Mouse (Mus musculus): Measurements from ENCODE around the gene Suox.
"Not testable (repeated sequence)": the region's sequence is repeated elsewhere in the genome, so short reads cannot be mapped to it uniquely, and the experiment has no call there.

The Suox gene

DNA sequence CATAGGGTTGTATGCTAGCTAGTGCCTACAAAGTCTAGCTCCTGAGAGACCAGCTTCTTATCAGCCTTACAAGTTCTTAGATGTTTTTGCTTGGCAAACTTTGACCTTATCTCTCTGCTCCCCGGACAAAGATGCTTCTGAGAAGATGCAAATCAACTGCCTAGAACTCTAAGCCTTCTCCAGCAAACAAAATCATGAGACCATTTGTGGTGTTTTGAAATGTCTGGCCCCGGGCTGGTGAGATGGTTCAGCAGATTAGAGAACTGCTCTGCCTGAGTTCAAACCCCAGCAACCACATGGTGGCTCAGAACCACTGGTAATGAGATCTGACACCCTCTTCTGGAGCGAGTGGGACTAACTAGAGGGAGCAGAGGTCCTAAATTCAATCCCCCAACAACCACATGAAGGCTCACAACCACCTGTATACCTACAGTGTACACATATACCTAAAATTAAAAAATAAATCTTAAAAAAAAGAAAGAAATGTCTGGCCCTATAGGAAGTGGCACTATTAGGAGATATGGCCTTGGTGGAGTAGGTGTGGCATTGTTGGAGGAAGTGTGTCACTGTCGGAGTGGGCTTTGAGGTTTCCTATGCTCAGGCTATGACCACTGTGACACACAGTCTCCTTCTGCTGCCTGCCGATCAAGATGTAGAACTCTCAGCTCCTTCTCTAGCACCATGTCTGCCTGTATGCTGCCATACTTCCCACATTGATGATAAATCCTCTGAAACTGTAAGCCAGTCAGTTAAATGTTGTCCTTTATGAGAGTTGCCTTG lies 10.2 kb downstream of the Suox start:
- no peak for DNase-seq

DNA sequence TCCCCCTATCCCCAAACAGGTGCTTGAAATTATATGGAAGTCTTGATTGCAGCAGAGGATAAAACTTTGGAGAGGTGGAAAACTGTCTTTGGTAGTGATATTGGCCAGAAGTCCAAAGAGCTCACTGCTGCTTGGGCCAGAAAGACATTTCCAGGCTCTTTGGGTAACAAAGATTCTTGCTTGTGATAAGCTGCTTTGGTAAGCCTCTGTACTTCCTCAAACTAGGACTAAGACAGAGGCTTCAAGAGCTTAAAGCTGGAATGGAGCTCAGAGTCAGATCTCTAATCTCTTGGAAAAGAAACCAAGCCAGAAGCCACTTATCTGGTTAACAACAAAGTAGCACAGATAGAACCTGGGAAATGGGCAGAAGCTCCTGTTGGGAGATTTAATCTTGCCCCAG lies 11.4 kb downstream of the Suox start:
- DNase-seq, result no peak

DNA sequence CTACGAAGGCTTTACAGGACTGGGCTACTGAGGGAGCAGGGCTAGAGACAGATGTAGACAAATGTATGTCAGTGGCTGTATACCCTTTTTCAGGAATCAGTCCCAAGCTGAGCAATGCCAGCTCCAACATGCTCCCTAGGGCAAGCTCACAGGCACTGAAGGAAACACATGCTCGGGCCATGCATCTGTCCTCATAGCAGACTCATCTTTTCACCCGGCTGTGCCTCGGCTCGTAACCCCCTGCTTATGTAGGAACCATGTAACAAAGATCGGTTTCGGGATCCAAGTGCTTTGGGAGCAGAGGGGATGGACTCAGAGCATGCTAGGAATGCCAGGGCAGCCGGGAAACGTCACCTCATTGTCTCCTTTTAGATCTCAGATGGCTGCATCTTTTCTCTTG lies 14.4 kb downstream of the Suox start:
- DNase-seq, result no peak

DNA sequence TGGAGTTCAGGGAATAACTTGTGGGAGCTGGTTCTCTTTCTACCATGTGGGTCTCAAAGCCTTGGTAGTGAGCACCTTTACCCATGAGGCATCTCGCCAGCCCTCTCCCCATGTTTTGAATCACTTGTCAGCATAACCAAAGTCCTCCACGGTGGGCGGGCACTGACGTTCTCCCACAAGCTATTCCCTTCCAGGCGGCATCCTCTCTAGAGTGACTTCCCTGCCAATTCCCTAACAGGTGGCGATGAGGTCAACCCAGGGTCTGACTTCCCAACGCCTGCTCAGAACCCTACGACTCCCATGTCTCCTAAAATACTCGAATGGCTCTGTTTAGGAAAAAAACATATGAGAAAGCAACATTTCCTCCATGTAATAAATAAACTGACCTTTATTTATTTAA lies 16.0 kb downstream of the Suox start:
- peak; percentile 56 to 76 for DNase-seq

DNA sequence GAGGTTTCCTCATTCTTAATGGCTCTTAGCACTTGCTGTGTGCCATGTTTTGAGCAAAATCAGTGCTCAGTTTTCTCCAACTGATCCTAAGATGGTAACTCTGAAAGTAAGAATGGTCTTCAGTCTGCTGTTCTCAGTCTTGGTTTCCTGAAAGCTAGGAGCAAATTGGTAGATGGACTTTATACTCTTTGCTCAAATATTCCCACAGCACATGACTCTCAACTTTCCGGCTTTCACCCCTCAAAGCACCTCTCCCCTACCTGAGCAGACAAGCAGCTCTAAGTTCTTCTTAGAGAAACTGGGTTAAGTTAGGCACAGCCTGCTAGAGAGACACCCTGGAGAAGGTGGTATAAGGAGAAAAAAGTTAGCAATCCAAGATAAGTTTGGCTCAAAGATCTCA lies 17.1 kb downstream of the Suox start:
- DNase-seq, result peak; percentile 31 to 49

DNA sequence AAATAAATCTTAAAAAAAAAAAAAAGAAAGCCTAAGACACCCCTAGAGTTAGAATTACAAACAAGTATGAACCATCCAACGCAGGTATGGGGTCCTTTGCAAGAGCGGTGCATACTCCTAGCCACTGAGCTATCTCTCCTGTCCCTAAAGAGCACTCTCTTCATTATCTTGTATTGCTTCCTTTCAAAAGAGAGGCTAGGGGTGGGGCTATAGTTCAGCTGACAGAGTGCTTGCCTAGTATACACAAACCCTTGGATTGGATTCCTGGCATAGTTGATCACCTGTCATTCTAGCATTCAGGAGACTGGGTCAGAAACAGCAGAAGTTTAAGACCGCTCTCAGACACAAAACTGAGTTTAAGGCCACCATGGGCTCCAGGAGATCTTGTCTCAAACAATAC lies 18.6 kb downstream of the Suox start:
- DNase-seq, result peak in 1 of 2 experiments; percentile 21

- DNase-seq, result peak; percentile 58 to 81
These were observed 20.0 kb downstream of the Suox start for GRCm38 (mm10) chr10:128653866-128654265.

DNA sequence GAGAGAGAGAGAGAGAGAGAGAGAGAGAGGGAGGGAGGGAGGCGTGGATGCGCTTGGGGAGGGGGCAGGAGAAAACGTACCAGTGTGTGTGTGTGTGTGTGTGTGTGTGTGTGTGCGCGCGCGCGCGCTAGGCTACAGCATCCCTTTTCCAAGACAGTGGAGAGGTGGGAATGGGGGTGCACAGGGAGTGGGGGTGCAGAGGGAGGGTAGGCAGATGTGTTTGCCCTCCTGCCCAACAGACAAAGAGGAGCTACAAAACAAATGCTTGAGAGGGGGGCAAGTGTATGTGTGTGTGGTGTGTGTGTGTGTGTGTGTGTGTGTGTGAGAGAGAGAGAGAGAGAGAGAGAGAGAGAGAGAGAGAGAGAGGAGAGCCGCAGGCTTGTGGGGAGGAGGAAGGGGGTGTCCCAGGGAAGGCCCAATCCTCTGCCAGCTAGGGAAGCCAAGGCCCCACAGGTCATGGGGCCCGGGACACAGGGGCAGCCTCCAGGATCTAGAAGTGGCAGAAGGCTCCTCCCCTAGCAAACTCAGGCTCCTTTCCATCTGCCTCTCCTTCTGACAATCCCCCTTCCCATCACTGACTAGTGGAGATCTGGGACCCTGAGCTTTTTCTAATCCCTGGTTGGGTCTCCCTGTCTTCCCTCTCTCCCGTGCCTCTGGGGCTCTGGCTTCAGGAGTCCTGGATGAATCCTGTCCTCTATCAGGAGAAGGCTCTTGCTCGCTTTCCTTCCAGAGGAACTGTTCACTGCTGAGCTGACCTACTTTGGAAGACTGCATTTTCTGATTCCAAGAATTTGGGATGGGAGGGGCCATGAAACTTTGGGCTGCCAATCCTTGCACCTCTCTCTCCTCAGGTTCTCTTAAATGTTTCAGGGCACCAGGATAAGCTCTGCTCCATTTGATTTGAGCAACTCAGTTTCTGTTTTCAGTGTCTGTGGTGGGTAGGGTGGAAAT lies 27.5 kb downstream of the Suox start:
- peak; percentile 44 to 66 for DNase-seq

GRCm38 (mm10) chr10:128645111-128646011 lies 28.5 kb downstream of the Suox start, which contains the start of gene Ikzf4:
TSS of gene Ikzf4 (minus strand) at chr10:128645991.
- peak; percentile 23 to 62 for DNase-seq

GRCm38 (mm10) chr10:128642749-128643148 lies 31.1 kb downstream of the Suox start:
- DNase-seq, result no peak

GRCm38 (mm10) chr10:128641871-128642270 lies 32.0 kb downstream of the Suox start:
- peak; percentile 35 to 44 for DNase-seq

- DNase-seq, result no peak
These were observed 33.0 kb downstream of the Suox start for GRCm38 (mm10) chr10:128640891-128641290.

DNA sequence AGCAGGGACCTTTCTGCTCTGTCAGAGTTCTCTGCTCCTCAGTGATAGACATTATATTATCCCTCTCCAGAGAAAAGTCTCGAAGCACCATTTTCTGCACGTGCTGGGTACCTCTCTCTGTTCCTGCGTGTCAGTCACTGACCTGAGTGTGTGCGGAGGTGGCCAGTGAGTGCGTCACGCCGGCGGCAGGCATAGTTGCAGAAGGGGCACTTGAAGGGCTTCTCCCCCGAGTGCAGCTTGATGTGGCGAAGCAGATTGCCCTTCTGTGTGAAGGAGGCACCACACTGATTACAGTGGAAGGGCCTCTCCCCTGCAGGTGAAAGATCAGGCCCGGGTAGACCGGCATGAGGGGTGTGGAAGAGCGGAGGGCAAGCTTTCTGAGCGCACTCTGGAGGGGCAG lies 33.9 kb downstream of the Suox start:
- no peak for DNase-seq

DNA sequence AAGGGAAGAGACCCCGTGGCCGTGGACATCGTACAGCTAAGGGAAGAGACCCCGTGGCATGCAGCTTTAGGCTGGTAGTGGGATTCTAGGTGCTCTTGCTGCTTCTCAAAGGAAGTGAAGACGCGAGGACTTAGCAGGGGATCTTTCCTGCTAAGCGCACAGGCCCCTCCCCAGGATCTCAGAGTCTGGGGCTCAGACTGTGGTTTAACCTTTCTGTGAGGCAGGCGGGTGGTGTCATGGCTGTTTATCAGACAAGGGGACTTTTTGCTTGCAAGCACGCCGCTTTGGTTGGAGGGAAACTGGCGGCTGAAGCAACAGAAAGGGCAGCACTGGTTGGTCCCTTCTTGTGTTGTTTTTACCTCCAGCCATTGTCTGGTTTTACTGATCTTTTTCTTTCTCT lies 36.9 kb downstream of the Suox start:
- DNase-seq, result no peak

DNA sequence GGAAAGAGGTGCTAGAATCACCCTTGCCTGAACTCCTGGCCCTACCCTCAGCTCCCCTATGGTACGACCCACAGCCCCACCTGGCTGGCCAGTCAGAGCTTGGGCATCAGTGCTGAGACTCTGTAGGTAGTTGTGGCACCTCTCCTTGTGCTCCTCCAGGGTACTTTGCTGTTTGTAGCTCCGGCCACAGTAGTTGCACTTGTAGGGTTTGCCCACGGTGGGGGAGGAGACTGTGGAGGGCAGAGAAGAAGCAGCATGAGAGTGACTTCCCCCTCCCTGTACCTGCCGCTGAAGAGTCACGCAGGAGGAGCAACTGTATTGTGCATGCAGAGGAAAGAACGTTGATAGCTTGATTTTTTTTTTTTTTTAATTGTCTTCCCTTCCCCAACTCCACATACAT lies 37.3 kb downstream of the Suox start:
- DNase-seq, result no peak

DNA sequence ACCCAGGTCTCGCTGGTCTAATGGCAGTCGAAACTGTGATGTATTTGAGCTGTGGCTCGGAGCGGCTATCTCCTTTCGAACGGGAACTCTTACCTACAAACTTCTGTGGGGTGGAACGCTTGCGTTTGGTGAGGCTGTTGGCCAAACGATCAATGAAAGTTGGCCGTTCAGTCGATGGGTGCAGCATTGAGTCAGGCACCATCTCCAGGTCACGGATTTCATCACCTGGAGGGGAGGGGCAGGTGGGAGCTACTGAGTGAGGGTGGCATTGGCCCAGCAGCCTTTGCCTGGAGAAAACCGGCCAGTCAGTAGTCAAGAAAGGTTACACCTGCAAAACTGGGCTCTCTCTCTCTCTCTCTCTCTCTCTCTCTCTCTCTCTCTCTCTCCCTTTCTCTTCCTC lies 38.2 kb downstream of the Suox start:
- DNase-seq, result no peak

- no peak for DNase-seq
These were observed 42.3 kb downstream of the Suox start for GRCm38 (mm10) chr10:128631571-128631970.

- not testable (repeated sequence) for DNase-seq
These were observed 43.6 kb downstream of the Suox start for GRCm38 (mm10) chr10:128630306-128630705.

GRCm38 (mm10) chr10:128629746-128630145 lies 44.1 kb downstream of the Suox start:
- DNase-seq, result no peak

DNA sequence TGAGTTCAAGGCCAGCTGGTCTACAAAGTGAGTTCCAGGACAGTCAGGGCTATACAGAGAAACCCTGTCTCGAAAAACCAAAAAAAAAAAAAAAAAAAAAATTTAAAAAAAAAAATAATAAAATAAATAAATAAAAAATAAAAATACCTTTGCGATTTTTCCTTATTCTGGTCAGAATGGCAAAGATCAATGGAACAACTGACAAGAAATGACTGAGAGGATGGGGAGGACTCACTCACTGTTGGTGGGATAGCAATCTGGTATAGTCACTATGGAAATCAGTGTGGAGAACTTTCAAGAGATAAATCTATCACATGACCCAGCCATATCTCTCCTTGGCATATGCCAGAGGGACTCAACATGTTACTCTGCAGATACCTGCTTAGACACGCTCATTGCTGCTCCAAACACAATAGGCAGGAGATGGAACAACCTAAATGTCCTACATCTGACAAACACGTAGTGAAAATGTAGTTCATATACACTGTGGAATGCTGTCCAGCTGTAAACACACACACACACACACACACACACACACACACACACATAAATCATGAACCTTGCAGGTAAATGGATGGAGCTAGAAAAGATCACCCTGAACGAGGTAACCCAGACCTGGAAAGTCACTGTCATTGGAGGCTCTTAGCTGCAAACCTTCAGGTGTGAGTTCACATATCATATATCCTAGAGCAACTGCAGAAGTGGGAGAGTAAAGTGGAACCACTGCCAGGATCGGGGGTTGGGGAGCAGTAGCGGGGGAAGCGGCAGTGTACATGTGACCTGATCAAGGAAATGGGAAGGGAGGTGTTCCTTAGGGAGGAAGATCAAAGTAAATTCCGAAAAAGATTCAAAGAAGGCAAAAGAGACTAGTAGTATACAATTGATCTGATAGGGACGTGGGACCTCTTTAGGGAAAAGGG lies 46.2 kb downstream of the Suox start:
- no peak for DNase-seq
